Mouse (Mus musculus): Measurements from ENCODE around the gene Git1.

DNA sequence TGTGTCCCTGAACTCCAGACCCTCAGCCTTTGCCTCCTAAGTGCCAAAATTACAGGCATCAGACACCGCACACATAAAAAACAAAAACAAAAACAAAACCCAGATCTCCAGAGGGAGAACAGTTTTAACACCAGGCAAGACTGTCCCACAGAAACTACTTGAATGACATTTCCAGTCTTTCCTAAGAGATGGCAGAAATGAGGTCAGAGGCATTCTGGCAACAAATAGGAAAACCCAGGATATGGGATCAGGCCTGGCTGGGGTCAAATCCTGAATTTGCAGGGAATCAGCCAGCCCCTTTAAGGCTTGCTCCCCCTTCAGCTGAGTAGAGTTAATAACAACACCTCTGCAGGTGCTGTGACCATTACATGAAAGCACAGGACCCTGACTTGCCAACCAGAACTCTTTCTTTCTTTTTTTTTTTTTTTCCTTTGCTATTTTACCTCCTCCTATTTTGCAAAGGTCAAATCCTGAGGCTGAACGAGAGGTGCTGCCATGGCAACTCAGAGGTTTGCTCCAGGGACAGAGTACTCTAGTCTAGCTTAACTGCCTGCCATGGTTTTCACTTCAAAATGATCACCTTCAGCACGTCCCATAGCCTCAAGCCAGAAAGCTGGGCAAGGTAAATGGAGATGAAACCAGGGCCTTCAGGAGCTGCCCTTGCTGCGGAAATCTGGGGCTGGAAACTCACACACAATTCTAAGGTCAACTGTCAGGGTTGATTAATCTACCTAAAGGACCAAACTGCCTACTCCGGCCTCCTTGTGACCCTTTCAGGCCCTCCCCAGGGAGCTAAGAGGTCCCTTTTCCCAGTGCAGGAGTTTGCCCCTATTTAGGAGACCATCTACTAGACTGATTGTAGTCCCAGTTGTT is 23.4 kb downstream of the Git1 start:
- TF ChIP-seq RCOR1 (conservative IDR thresholded peaks at IDR 0.05; ENCODE audit: low read depth, low read length): no peak
- no peak for TF ChIP-seq USF1 (IDR thresholded peaks at IDR 0.05; ENCODE audit: low read depth, low read length)
- no peak for TF ChIP-seq ZMIZ1 (IDR thresholded peaks at IDR 0.05; ENCODE audit: low read depth, low read length)
- TF ChIP-seq SMC3 (IDR thresholded peaks at IDR 0.05; ENCODE audit: low read depth, low read length): no peak
- TF ChIP-seq ZKSCAN1 (IDR thresholded peaks at IDR 0.05; ENCODE audit: borderline replicate concordance, low read depth, low read length): no peak
- no peak for TF ChIP-seq HCFC1 (IDR thresholded peaks at IDR 0.05; ENCODE audit: low read depth, low read length)
- TF ChIP-seq ZC3H11A (IDR thresholded peaks at IDR 0.05; ENCODE audit: low read depth, low read length): no peak
- TF ChIP-seq MXI1 (IDR thresholded peaks at IDR 0.05; ENCODE audit: low read depth, low read length): no peak
- no peak for TF ChIP-seq CHD1 (IDR thresholded peaks at IDR 0.05; ENCODE audit: low read depth, low read length)
- no peak for TF ChIP-seq CTCF (conservative IDR thresholded peaks at IDR 0.05 in 1 of 2, IDR thresholded peaks at IDR 0.05 in 1 of 2; ENCODE audit: low read depth in 2 of 2, low read length in 2 of 2)

All from CH12.LX (cell line).